Mouse (Mus musculus): ENCODE data around the gene Gnb2. TPM values are rescaled to one million over a fixed set of nuclear protein-coding genes. Genes with fewer than 3 reads are reported as not detected.

Gnb2 gene
- total RNA-seq, 2 experiments from 2014 or later, result 573 to 580 TPM

DNA sequence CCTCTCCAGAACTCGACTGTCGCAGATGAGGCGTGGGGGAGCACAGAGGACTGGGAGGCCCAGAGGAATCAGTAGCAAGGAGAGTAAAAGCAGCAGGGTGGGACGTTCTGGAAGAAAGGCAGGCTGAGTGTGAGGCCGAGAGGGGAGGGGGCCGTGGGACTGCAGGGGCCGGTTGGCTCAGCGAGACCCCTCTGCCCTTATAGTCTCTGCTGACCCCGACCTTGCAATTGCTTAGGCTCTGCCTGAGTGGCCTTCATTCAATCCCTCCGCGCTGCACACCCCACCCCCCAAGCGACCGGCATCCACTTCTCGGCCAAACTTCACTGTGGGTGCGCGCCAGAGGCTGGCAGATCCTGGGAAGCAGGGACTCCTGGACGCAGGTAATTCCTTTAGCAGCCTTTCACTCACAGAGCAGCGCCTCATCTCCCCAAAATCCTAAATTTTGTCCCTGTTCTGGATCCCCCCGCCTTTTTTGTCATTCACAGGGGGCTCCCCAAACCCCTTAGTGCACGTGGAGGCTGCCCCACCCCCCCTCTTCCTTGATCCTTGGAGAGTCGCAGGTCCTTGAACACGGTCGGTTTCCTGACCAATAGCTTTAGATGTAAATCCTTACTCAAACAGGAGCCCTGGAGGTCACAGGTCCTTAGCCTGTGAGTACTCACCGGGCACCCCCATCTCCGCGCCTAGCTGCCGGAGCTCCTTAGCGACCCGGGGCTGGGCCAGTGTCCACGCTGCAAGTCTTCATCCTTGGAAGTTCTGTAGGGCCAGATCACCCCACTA is 48.0 kb downstream of the Gnb2 start:
- no peak for DNase-seq (ENCODE audit: low spot score in 2 of 2)

DNA sequence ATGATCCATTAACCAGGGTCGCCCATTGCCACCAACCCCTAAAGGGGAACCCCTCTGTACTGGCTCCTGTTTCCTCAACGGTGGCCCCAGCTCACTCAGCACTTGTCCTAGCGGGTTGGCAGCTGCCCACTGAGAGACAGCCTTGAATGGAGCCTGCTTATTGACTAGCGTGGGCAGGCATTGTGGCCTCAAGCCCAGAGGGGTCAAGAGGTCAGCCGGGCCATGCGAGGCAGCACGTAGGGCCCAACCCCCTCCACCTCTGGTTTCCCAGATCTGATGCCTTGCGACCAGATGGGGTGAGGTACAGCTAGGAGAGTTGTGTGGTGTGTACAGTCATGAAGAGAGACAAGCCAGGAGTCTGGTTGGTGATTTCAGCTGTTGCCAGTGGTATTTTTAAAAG is 51.4 kb downstream of the Gnb2 start:
- DNase-seq (ENCODE audit: low spot score in 2 of 2), result no peak

DNA sequence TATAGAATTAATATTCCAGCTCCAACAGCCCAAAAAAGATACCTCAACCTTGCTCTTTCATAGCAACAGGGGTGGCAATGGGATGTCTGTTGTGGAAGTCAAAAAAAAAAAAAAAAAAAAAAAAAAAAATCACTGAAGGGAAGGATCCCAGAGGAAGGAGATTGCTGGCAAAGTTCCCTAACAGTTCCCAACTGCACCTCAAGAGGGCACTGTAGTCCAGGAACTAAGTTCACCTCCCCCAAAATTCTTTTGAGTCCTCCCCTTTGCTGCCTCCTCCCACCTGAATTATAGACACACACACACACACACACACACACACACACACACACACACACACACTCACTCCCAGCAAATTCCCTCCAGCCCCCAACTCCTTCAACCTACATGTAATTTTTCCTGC is 52.2 kb downstream of the Gnb2 start:
- DNase-seq (ENCODE audit: low spot score in 2 of 2), result peak; percentile 64 to 93

Small RNAs within 50 kb of the gene (microRNA-seq; reads per million reads assigned to microRNA genes)
- 0.99 to 1.2 reads per million in 2 experiments for gene Mir6418

Other genes with a start within 250 kb of the Gnb2 start
- 10 to 100 TPM; 55.3 to 56.2 TPM for gene Ache, start 246.0 kb downstream of the Gnb2 start, total RNA-seq (2021)
- gene Ufsp1, start 238.9 kb downstream of the Gnb2 start, total RNA-seq (2021), result 10 to 100 TPM; 10.9 to 11.7 TPM
- gene Srrt, start 225.8 kb downstream of the Gnb2 start, total RNA-seq (2021), result 100 to 1,000 TPM; 202 to 234 TPM
- gene Trip6, start 219.1 kb downstream of the Gnb2 start, total RNA-seq (2021), result 1 to 10 TPM; 5.4 to 6.2 TPM
- 10 to 100 TPM; 21.6 to 23.7 TPM for gene Slc12a9, start 199.9 kb downstream of the Gnb2 start, total RNA-seq (2021)
- 1 to 10 TPM; 4.5 to 4.7 TPM for gene Ephb4, start 183.4 kb downstream of the Gnb2 start, total RNA-seq (2021)
- gene Zan, start 56.4 kb downstream of the Gnb2 start, total RNA-seq (2021), result under 1 TPM; 0.15 to 0.33 TPM
- gene Pop7, start 31.0 kb downstream of the Gnb2 start, total RNA-seq (2021), result 10 to 100 TPM; 33.2 to 34.6 TPM
- 10 to 100 TPM; 64.1 to 65.4 TPM for gene Gigyf1, start 15.0 kb downstream of the Gnb2 start, total RNA-seq (2021)
- not detected for gene Epo, start 268 bp downstream of the Gnb2 start, total RNA-seq (2021)
- gene Actl6b, start 20.0 kb upstream of the Gnb2 start, total RNA-seq (2021), result 100 to 1,000 TPM; 118 to 136 TPM
- gene Tfr2, start 36.3 kb upstream of the Gnb2 start, total RNA-seq (2021), result 10 to 100 TPM; 14.6 to 15.2 TPM
- gene Mospd3, start 67.5 kb upstream of the Gnb2 start, total RNA-seq (2021), result 10 to 100 TPM; 20.9 to 25.2 TPM
- 1 to 10 TPM; 6.1 to 7.5 TPM for gene Pcolce, start 80.3 kb upstream of the Gnb2 start, total RNA-seq (2021)
- gene Fbxo24, start 95.5 kb upstream of the Gnb2 start, total RNA-seq (2021), result under 1 TPM; 0.20 to 0.47 TPM
- 10 to 100 TPM; 18.9 to 24.2 TPM for gene Lrch4, start 95.6 kb upstream of the Gnb2 start, total RNA-seq (2021)
- 10 to 100 TPM; 13.5 to 21.4 TPM for gene Gm20605, start 95.7 kb upstream of the Gnb2 start, total RNA-seq (2021)
- 1 to 10 TPM; 8.2 to 9.5 TPM for gene Sap25, start 107.8 kb upstream of the Gnb2 start, total RNA-seq (2021)
- under 1 TPM; 0.30 to 0.53 TPM for gene Irs3, start 112.2 kb upstream of the Gnb2 start, total RNA-seq (2021)
- gene Agfg2, start 151.2 kb upstream of the Gnb2 start, total RNA-seq (2021), result 10 to 100 TPM; 72.6 to 73.5 TPM
- 10 to 100 TPM; 72.6 to 74.4 TPM for gene Nyap1, start 208.1 kb upstream of the Gnb2 start, total RNA-seq (2021)
- 100 to 1,000 TPM; 164 to 187 TPM for gene Tsc22d4, start 212.2 kb upstream of the Gnb2 start, total RNA-seq (2021)
- gene Ppp1r35, start 245.3 kb upstream of the Gnb2 start, total RNA-seq (2021), result 10 to 100 TPM; 23.1 to 26.4 TPM